Mouse (Mus musculus): ENCODE measurements around the gene Rab11fip3. TPM values are rescaled to one million over a fixed set of nuclear protein-coding genes. Genes with fewer than 3 reads are reported as not detected.

Gene Rab11fip3
- polyA plus RNA-seq, 1 experiment from 2014 or later, result 39.8 TPM

DNA sequence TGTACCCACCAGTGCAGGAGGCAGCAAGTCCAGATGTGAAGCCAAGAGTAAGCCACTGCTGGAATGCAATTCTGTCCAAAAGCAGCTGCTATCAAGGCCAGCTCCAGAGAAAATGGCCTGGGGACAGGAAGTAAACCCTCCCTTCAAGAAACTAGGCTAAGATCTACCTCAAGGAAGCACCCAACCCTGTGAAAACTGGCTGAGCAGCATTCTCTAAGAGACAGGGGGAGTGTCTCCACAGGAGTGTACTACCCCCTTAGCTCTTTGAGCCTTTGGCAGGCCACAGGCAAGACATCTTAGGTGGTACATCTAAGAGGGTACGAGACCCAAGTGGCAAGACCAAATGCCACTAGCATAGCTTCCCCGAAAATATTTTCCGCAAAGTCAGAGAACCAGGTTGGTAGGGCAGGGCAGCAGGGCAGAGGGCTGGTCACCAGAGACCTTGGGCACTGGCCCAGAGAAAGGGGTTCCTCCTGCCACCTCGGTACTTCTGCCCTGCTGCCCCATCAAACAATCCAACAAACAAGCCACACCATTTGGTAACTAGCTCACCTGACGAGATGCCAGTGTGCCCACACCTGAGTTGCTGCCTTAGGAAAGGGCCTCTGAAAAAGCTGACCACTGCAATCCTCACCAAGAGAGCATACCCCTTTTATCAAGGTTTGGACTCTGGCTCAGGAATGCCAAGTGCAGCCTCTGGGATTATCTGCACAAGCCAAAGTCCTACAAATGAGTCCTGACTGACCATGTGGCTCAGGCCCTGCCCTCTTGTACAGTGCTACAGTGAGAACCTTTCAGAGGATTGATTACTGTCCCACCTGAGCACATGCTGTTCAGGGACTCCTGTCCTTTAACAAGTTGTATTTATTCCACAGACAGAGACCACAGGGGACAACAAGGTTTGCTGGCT lies 89.3 kb downstream of the Rab11fip3 start:
- Histone ChIP-seq H3K27me3 (no peaks in the 10 kb centered on the region), H3K36me3 (replicated peaks) (peaks cover 6% of the 10 kb centered on the region; the same call in 1 of the 2 replicates), H3K4me3 (replicated peaks) (no peak overlapping the region), H3K4me1 (peaks cover 17% of the 10 kb centered on the region), H3K9me3 (no peaks in the 10 kb centered on the region), H3K4me2 (no peak overlapping the region), H3K9ac (no peak overlapping the region), H3K27ac (no peak overlapping the region)
- 92% methylated on average over 5 of the region's 5 CpGs for WGBS
- no peak for ATAC-seq (ENCODE audit: low FRiP score)

- 89% methylated on average over 4 of the region's 4 CpGs for WGBS
- no peak overlapping the region for H3K9ac ChIP-seq
Measured at GRCm38 (mm10) chr17:25970954-25971707, 98.2 kb downstream of the Rab11fip3 start.

GRCm38 (mm10) chr17:25970448-25970847 lies 98.9 kb downstream of the Rab11fip3 start:
- peaks cover 3% of the 10 kb centered on the region; the same call in 1 of the 2 replicates for H3K36me3 ChIP-seq (replicated peaks)
- H3K9ac ChIP-seq, result no peak overlapping the region
- ATAC-seq (ENCODE audit: low FRiP score), result no peak
- WGBS, result 95% methylated on average over 9 of the region's 9 CpGs
- no peak overlapping the region for H3K27ac ChIP-seq
- no peaks in the 10 kb centered on the region for H3K4me1 ChIP-seq
- H3K9me3 ChIP-seq, result no peaks in the 10 kb centered on the region
- H3K27me3 ChIP-seq, result no peaks in the 10 kb centered on the region
- no peak overlapping the region for H3K4me3 ChIP-seq (replicated peaks)
- H3K4me2 ChIP-seq, result no peak overlapping the region

More at GRCm38 (mm10) chr17:25970954-25971707, 98.2 kb downstream of the Rab11fip3 start:
- Histone ChIP-seq H3K4me1 (no peaks in the 10 kb centered on the region), H3K4me2 (no peak overlapping the region), H3K36me3 (replicated peaks) (peaks cover 3% of the 10 kb centered on the region; the same call in 1 of the 2 replicates), H3K4me3 (replicated peaks) (no peak overlapping the region), H3K9me3 (no peaks in the 10 kb centered on the region), H3K27ac (no peak overlapping the region), H3K27me3 (no peaks in the 10 kb centered on the region)
- ATAC-seq (ENCODE audit: low FRiP score), result no peak

DNA sequence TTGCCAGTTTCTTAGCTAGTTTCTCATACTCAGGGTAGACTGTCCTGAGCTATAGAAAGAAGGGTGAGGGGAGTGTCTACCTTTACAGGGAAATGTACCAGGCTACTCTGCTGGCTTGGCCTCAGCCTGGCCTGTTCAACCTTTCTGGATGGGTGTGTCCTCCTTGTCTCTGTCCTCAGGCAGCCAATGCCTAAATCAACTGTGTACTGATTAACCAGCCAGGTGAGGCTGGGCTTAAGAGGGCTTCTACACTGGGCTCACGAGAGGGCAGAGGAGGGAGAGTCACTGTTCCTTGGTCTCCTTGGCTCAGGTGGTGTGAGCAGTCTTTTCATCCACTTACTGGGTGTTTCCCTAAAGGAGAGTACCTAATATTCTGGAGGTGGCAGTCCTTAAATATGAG lies 101.2 kb downstream of the Rab11fip3 start:
- no peaks in the 10 kb centered on the region for H3K27me3 ChIP-seq
- no peaks in the 10 kb centered on the region for H3K4me1 ChIP-seq
- 84% methylated on average over 1 of the region's 1 CpGs for WGBS
- H3K4me3 ChIP-seq (replicated peaks), result no peak overlapping the region
- no peak overlapping the region for H3K27ac ChIP-seq
- peaks cover 18% of the 10 kb centered on the region for H3K36me3 ChIP-seq (replicated peaks)
- H3K4me2 ChIP-seq, result no peak overlapping the region
- no peak for ATAC-seq (ENCODE audit: low FRiP score)
- no peaks in the 10 kb centered on the region for H3K9me3 ChIP-seq
- H3K9ac ChIP-seq, result no peak overlapping the region

DNA sequence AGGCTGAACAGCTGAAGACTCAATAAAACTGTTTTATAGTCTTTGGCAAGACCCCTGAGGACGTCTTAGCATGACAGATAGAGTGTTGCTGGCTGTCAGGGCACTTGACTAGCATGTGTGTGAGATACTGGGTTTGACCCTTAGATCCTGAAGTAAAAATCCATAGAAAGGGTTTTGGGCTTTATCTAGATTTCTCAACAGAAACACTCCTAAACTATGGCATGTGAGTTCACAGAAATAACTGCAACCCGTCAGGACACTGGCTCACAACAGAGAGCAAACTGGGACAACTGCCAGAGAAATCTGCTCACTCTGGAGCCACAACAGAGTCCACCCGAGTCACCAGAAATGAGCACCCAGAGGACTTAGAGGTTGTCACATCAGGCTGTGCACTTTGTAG lies 101.7 kb downstream of the Rab11fip3 start:
- Histone ChIP-seq H3K4me2 (no peak overlapping the region), H3K4me3 (replicated peaks) (no peak overlapping the region), H3K4me1 (no peaks in the 10 kb centered on the region), H3K27me3 (no peaks in the 10 kb centered on the region), H3K27ac (no peak overlapping the region), H3K36me3 (replicated peaks) (peaks cover 24% of the 10 kb centered on the region), H3K9me3 (no peaks in the 10 kb centered on the region), H3K9ac (no peak overlapping the region)
- 85% methylated on average over 3 of the region's 3 CpGs for WGBS
- no peak for ATAC-seq (ENCODE audit: low FRiP score)

- no peak for ATAC-seq (ENCODE audit: low FRiP score)
- Histone ChIP-seq H3K36me3 (replicated peaks) (peaks cover 50% of the 10 kb centered on the region), H3K9ac (no peak overlapping the region), H3K27me3 (no peaks in the 10 kb centered on the region), H3K4me2 (no peak overlapping the region), H3K9me3 (no peaks in the 10 kb centered on the region), H3K4me3 (replicated peaks) (no peak overlapping the region), H3K27ac (no peak overlapping the region), H3K4me1 (no peaks in the 10 kb centered on the region)
- 91% methylated on average over 7 of the region's 7 CpGs for WGBS
Measured at GRCm38 (mm10) chr17:25964271-25964670, 105.1 kb downstream of the Rab11fip3 start.

GRCm38 (mm10) chr17:25962413-25962905 lies 106.9 kb downstream of the Rab11fip3 start:
- WGBS, result 90% methylated on average over 7 of the region's 7 CpGs
- Histone ChIP-seq H3K9me3 (no peaks in the 10 kb centered on the region), H3K4me3 (replicated peaks) (no peak overlapping the region), H3K27me3 (no peaks in the 10 kb centered on the region), H3K9ac (no peak overlapping the region), H3K36me3 (replicated peaks) (peaks cover 62% of the 10 kb centered on the region), H3K4me1 (no peaks in the 10 kb centered on the region), H3K27ac (no peak overlapping the region), H3K4me2 (no peak overlapping the region)
- no peak for ATAC-seq (ENCODE audit: low FRiP score)

GRCm38 (mm10) chr17:25961566-25961965 lies 107.8 kb downstream of the Rab11fip3 start:
- Histone ChIP-seq H3K9me3 (no peaks in the 10 kb centered on the region), H3K9ac (no peak overlapping the region), H3K4me2 (no peak overlapping the region), H3K27me3 (no peaks in the 10 kb centered on the region), H3K27ac (no peak overlapping the region), H3K4me1 (no peaks in the 10 kb centered on the region), H3K36me3 (replicated peaks) (peaks cover 65% of the 10 kb centered on the region), H3K4me3 (replicated peaks) (no peak overlapping the region)
- no peak for ATAC-seq (ENCODE audit: low FRiP score)
- WGBS, result 98% methylated on average over 5 of the region's 5 CpGs

DNA sequence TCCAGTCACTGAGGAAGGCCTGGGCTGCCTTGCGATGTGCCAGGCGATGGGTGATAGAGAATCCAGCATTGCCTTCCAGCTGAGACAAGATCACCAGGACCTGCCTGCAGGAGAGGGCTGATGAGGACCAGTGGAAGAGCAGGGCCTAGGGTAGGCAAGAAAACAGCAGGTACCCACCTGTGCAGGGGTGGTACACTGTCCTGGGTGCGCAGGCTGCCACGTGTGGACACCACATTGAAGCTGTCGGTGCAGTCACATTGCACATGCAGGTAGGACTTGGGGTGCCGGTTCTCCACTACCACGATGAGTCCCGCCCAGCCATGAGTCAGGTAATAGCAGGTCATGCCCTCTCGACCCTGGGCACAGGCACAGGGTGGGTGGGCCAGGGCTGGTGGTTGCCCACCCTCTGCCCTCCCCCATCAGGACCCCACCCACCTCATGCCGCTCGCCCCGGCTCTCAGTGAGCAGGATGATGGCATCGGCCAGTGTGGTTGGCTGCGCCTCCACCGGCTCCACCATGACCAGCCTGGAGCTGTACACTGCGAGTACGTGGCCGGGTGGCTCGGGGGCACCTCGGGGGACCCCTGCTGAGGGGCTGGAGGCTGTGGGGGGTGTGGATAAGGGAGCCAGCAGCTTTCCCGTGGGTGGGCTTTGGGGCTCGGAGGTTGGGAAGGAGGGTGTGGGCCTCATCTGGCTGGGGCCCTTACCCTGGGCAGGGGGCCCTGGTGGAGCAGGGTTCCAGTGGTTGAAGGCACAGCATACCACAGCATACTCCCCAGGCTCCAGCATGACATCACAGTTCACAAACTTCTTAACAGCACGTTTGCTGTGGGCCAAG lies 109.5 kb downstream of the Rab11fip3 start:
- Histone ChIP-seq H3K36me3 (replicated peaks) (peaks cover 62% of the 10 kb centered on the region), H3K4me1 (no peaks in the 10 kb centered on the region), H3K4me2 (no peak overlapping the region), H3K27ac (no peak overlapping the region), H3K27me3 (no peaks in the 10 kb centered on the region), H3K4me3 (replicated peaks) (no peak overlapping the region), H3K9me3 (no peaks in the 10 kb centered on the region), H3K9ac (no peak overlapping the region)
- 93% methylated on average over 23 of the region's 23 CpGs for WGBS
- ATAC-seq (ENCODE audit: low FRiP score), result no peak

DNA sequence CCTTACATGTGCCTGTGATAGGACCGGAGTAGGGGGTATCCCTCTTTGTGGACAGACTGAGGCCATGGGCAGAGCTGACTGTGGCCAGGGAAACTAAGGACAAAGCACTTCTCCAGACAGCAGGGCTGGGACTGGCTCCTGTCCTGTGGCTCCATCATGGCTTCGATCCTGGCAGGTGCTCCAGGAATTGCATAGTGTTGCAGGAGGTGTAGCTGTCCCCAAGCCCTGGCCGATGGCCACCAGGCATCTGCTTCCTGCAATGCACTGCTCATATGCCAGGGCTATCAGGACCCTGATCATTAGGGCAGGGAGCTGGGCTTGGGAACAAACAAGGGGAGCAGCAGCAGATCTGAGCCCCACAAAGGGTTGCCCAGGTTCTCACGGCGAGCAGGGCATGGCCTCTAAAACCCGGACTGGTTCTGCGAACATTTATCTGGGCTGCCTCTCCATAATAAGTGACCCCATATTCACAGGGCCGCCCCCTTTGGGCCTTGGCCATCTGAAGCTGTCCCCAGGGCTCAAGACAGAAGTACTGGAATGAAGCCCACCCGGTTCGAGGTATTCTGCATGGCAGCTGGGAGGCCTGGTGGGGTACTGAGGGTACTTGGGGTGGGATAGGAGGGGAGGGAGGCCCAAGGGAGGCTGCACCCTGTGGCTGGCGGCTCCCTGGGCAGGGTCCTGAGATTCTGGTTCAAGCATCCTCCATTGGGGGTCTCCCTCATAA lies 110.4 kb downstream of the Rab11fip3 start:
- Histone ChIP-seq H3K4me1 (no peaks in the 10 kb centered on the region), H3K27me3 (no peaks in the 10 kb centered on the region), H3K27ac (no peak overlapping the region), H3K4me3 (replicated peaks) (no peak overlapping the region), H3K9me3 (no peaks in the 10 kb centered on the region), H3K36me3 (replicated peaks) (peaks cover 54% of the 10 kb centered on the region), H3K4me2 (no peak overlapping the region), H3K9ac (no peak overlapping the region)
- ATAC-seq (ENCODE audit: low FRiP score), result no peak
- 95% methylated on average over 11 of the region's 11 CpGs for WGBS

- peaks cover 41% of the 10 kb centered on the region for H3K36me3 ChIP-seq (replicated peaks)
- ATAC-seq (ENCODE audit: low FRiP score), result no peak
Measured at GRCm38 (mm10) chr17:25957586-25958051, 111.7 kb downstream of the Rab11fip3 start.

More at GRCm38 (mm10) chr17:25957586-25958051, 111.7 kb downstream of the Rab11fip3 start:
- H3K4me2 ChIP-seq, result no peak overlapping the region
- no peak overlapping the region for H3K9ac ChIP-seq
- H3K4me1 ChIP-seq, result no peaks in the 10 kb centered on the region
- no peaks in the 10 kb centered on the region for H3K9me3 ChIP-seq
- WGBS, result 84% methylated on average over 14 of the region's 14 CpGs
- H3K27ac ChIP-seq, result no peak overlapping the region
- H3K27me3 ChIP-seq, result peaks cover 11% of the 10 kb centered on the region
- H3K4me3 ChIP-seq (replicated peaks), result no peak overlapping the region

Data from forebrain, embryonic 12.5 days (tissue).